Mouse (Mus musculus) intestine, embryonic 14.5 days (tissue): ENCODE results near the gene Gm11562. TPM values are rescaled to one million over a fixed set of nuclear protein-coding genes. Genes with fewer than 3 reads are reported as not detected.
"Not testable (repeated sequence)": the region's sequence is repeated elsewhere in the genome, so short reads cannot be mapped to it uniquely, and the experiment has no call there.

Experiments used
- ATAC-seq: fragments of 200-750 bp; cut with Nextera tagmentation; replicated peaks from 2 replicates; pipeline ENCODE4 v1.8.0; 2017; ENCODE audit warnings: low read depth, moderate number of reproducible peaks, moderate TSS enrichment, moderate library complexity; ENCODE audit not compliant: low FRiP score, low TSS enrichment
- DNase-seq: peaks from one replicate; pipeline ENCODE4 v3.0.0-alpha.2; 2018; ENCODE audit warnings: low spot score
- H3K27ac ChIP-seq: fragments of 300-500 bp; sonication (generic); 2 replicates; pipeline ENCODE4 v1.5.1; 2014; ENCODE audit warnings: low read depth, mild to moderate bottlenecking, control low read depth
- H3K27me3 ChIP-seq: fragments of 300-500 bp; sonication (generic); replicated peaks from 2 replicates; pipeline ENCODE4 v1.6.1; 2014; ENCODE audit warnings: low read length, control low read depth; ENCODE audit not compliant: control insufficient read depth, insufficient read depth
- H3K36me3 ChIP-seq: fragments of 300-500 bp; sonication (generic); 2 replicates; pipeline ENCODE4 v1.6.1; 2014; ENCODE audit warnings: low read length, control low read depth; ENCODE audit not compliant: control insufficient read depth, insufficient read depth
- H3K4me1 ChIP-seq: fragments of 300-500 bp; sonication (generic); replicated peaks from 2 replicates; pipeline ENCODE4 v1.6.1; 2014; ENCODE audit warnings: low read length, control low read depth, mixed read lengths; ENCODE audit not compliant: control insufficient read depth, insufficient read depth
- H3K4me2 ChIP-seq: fragments of 300-500 bp; sonication (generic); 2 replicates; pipeline ENCODE4 v1.6.1; 2014; ENCODE audit warnings: low read length
- H3K4me3 ChIP-seq: fragments of 300-500 bp; sonication (generic); 2 replicates; pipeline ENCODE4 v1.5.1; 2014; ENCODE audit warnings: low read depth, low read length, control low read depth, mixed read lengths
- H3K9ac ChIP-seq: fragments of 300-500 bp; sonication (generic); 2 replicates; pipeline ENCODE4 v1.6.1; 2014; ENCODE audit warnings: mild to moderate bottlenecking, low read length
- H3K9me3 ChIP-seq: fragments of 300-500 bp; sonication (generic); 2 replicates; pipeline ENCODE4 v1.6.1; 2016; ENCODE audit warnings: low read length, control low read depth; ENCODE audit not compliant: control insufficient read depth
- WGBS: fragments of 180-500 bp; shearing (Covaris S2); extraction: QIAGEN DNeasy Blood & Tissue Kit; methylation state at CpG from one replicate; pipeline ENCODE4 v1.1.7; 2014; 5-methylcytosine and 5-hydroxymethylcytosine counted together
- polyA plus RNA-seq: library from polyadenylated mRNA; unstranded; fragments of >200 nt; fragmentation: Nextera tagmentation; extraction: Ambion mirVana; gene quantifications from 2 replicates; pipeline ENCODE4 v1.2.1, GENCODE M21; 2014

Gm11562 gene
- polyA plus RNA-seq, 1 experiment from 2014 or later = not detected

DNA sequence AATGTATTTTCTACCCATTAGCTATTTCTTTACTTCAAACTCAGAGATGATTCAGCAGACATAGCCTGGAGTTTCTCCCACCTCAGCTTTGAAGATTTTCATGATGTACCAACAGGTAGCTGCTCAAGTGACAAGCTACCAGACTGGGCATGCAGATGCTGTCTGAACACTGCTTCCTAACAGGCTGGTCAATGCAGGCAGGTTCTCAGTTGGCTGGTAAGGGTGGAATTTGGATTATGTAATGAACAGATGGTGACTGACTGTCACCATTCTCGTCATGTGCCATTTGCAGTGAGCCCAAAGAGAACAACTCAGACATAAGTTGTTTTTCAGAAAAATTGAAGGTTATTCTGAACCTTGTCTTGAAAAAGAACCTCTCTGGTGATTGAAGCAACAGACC, 11.1 kb downstream of the Gm11562 start:
- WGBS = 76% methylated on average over 1 of the region's 1 CpGs

DNA sequence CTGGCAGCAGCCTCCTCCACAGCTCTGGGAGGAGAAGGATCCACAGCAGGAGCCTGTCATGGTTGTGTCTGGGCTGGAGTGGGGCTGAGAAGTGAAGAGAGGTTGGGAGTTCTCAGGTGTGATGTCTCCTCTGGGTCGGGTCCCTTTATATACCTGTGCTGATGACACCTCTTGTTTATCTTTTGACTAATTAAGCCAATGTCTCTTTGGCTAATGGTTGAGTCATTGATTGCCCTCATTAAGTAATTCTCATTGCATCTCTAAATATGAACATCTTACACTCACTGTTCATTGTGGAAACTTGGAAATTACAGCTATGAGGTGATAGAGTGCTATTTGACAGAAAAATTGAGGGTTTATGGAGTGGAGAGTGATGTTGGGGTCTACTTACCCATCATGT, 17.0 kb downstream of the Gm11562 start, which contains the start of gene Gm11938:
Gene Gm11938, minus strand, starts transcription at position 101 of the 400 bp plus-strand sequence.
- not testable (repeated sequence) for H3K27ac ChIP-seq, ATAC-seq, H3K4me3 ChIP-seq, H3K4me2 ChIP-seq, H3K36me3 ChIP-seq, H3K27me3 ChIP-seq, H3K9me3 ChIP-seq, DNase-seq, H3K9ac ChIP-seq, H3K4me1 ChIP-seq
- 43% methylated on average over 1 of the region's 1 CpGs for WGBS

More for the DNA sequence above, 11.1 kb downstream of the Gm11562 start:
- H3K27ac ChIP-seq = no peak overlapping the region
- no peak overlapping the region for H3K9ac ChIP-seq
- no peaks in the 10 kb centered on the region for H3K9me3 ChIP-seq
- H3K4me1 ChIP-seq = no peaks in the 10 kb centered on the region
- ATAC-seq (no peak), DNase-seq (no peak)
- H3K4me3 ChIP-seq = no peak overlapping the region
- H3K4me2 ChIP-seq = no peak overlapping the region
- H3K27me3 ChIP-seq = no peaks in the 10 kb centered on the region
- H3K36me3 ChIP-seq = no peaks in the 10 kb centered on the region

DNA sequence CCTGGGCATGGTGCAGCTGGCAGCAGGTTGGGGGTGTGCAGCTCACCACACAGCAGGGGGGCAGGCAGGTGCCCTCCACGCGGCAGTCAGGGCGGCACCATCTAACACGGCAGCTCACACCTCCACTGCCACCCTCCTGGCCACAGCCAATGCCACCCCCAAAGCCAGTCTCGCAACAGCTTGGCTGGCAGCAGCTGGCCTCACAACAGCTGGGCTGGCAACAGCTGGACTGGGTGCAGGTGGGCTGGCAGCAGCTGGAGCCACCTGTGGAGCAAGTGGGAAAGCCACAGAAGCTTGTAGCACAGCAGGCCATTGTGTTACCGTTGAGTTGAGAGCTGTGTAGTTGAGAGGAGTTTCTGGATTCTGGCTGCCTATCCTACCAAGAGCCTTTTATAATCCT, 22.5 kb downstream of the Gm11562 start, which contains the start of gene Krtap9-3:
Gene Krtap9-3, minus strand, starts transcription at position 364 of the 400 bp plus-strand sequence.
- not testable (repeated sequence) for H3K27me3 ChIP-seq, H3K4me1 ChIP-seq, H3K4me3 ChIP-seq, H3K36me3 ChIP-seq, H3K9me3 ChIP-seq, H3K9ac ChIP-seq, ATAC-seq, H3K4me2 ChIP-seq, DNase-seq, H3K27ac ChIP-seq
- WGBS = 80% methylated on average over 6 of the region's 6 CpGs

DNA sequence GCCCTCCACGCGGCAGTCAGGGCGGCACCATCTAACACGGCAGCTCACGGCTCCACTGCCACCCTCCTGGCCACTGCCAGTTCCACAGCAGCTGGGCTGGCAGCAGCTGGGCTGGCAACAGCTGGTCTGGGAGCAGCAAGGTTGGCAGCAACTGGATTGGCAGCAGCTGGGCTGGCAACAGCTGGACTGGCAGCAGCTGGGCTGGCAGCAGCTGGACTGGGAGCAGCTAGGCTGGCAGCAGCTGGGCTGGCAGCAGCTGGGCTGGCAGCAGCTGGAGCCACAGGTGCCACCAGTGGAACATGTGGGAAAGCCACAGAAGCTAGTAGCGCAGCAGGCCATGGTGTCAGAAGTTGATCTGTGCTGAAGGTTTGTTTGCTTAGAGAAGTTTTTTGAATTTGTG, 29.3 kb downstream of the Gm11562 start, which contains the start of gene Krtap1-3:
Gene Krtap1-3, minus strand, starts transcription at position 359 of the 400 bp plus-strand sequence.
- Histone ChIP-seq H3K27ac (no peak within 1 kb of the TSS), H3K36me3 (no peaks in the 10 kb centered on the region), H3K27me3 (no peaks in the 10 kb centered on the region), H3K4me3 (no peak within 1 kb of the TSS), H3K9me3 (no peaks in the 10 kb centered on the region), H3K4me1 (no peaks in the 10 kb centered on the region), H3K4me2 (no peak within 1 kb of the TSS), H3K9ac (no peak within 1 kb of the TSS)
- DNase-seq = no peak
- WGBS = 82% methylated on average over 6 of the region's 6 CpGs
- no peak for ATAC-seq

DNA sequence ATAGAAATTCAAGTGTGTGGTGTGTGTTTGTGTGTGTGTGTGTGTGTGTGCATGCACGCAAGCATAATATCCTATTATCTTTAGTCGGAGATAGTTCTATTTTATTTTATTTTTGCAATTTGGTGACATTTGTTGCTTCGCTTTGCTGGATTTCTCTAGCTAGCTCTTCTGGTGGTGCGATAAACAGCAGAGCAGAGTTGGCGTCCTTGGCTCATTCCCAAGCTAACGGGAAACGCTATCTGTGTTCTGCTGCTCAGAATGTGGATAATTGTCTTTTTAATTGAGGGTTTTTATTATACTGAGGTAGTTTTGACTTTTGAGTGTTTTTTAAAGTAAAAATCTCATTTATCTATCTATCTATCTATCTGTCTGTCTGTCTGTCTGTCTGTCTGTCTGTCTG, 35.1 kb downstream of the Gm11562 start:
- H3K4me2 ChIP-seq = no peak overlapping the region
- no peaks in the 10 kb centered on the region for H3K4me1 ChIP-seq
- no peak overlapping the region for H3K9ac ChIP-seq
- no peaks in the 10 kb centered on the region for H3K9me3 ChIP-seq
- no peak for ATAC-seq
- H3K4me3 ChIP-seq = no peak overlapping the region
- no peak for DNase-seq
- H3K27ac ChIP-seq = no peak overlapping the region
- no peaks in the 10 kb centered on the region for H3K27me3 ChIP-seq
- 85% methylated on average over 7 of the region's 7 CpGs for WGBS
- H3K36me3 ChIP-seq = no peaks in the 10 kb centered on the region

DNA sequence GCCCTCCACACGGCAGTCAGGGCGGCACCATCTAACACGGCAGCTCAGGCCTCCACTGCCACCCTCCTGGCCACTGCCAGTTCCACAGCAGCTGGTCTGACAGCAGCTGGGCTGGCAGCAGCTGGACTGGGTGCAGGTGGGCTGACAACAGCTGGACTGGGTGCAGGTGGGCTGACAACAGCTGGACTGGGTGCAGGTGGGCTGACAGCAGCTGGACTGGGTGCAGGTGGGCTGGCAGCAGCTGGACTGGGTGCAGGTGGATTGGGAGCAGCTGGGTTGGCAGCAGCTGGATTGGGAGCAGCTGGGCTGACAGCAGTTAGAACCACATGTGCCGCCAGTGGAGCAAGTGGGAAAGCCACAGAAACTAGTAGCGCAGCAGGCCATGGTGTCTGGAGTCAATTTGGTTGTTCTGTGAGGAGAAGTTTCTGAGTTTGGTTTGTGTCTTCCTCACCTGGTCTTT, 37.0 kb downstream of the Gm11562 start, which contains the start of gene Krtap1-4:
Gene Krtap1-4, minus strand, starts transcription at position 410 of the 460 bp plus-strand sequence.
- WGBS = 74% methylated on average over 5 of the region's 5 CpGs
- ATAC-seq (no peak), DNase-seq (no peak)
- Histone ChIP-seq H3K27me3 (no peaks in the 10 kb centered on the region), H3K4me1 (no peaks in the 10 kb centered on the region), H3K4me3 (no peak within 1 kb of the TSS), H3K9ac (no peak within 1 kb of the TSS), H3K9me3 (no peaks in the 10 kb centered on the region), H3K27ac (no peak within 1 kb of the TSS), H3K4me2 (no peak within 1 kb of the TSS), H3K36me3 (no peaks in the 10 kb centered on the region)

DNA sequence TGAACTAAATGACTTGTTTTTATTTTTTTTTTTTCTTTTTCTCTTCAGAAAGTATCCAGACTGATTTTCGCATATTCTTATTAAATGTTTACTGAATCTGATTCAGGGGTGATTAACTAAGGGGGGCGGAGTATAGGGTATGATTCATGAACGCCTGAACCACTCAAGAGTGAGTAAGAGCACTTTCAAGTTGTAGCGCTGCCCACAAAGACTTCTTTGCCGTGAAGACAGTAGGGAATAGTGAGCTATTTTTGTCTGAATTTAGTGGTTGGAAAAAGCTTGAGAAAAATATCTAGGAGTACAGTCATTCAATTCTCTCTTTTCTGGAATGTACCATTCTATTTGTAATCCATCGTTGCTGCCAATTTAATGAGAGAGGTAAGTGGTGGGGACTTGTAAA, 38.7 kb downstream of the Gm11562 start:
- Histone ChIP-seq H3K27ac (no peak overlapping the region), H3K36me3 (no peaks in the 10 kb centered on the region), H3K4me1 (no peaks in the 10 kb centered on the region), H3K4me3 (no peak overlapping the region), H3K4me2 (no peak overlapping the region), H3K27me3 (no peaks in the 10 kb centered on the region), H3K9ac (no peak overlapping the region), H3K9me3 (no peaks in the 10 kb centered on the region)
- no peak for ATAC-seq
- WGBS = 85% methylated on average over 6 of the region's 6 CpGs
- DNase-seq = no peak

DNA sequence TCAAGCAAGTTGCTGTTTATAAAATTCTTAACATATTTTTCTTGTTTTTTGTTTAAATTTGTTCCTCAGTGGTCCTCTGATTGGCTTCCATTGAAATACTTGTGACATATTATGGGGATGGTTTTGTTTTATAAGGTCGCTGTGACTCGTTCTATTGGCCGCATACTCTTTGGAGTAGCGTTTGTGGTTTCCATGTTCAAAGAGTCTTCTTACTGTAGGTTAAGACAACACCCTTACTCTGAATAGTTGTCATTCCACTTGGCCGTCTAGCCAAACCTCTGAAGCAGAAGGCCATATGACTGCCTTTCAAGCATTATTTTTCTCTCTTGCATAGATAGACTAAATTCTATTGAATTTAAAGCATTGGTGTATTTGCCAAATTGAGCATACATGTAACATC, 39.2 kb downstream of the Gm11562 start:
- Histone ChIP-seq H3K27ac (no peak overlapping the region), H3K4me3 (no peak overlapping the region), H3K9ac (no peak overlapping the region), H3K36me3 (no peaks in the 10 kb centered on the region), H3K4me1 (no peaks in the 10 kb centered on the region), H3K4me2 (no peak overlapping the region), H3K9me3 (no peaks in the 10 kb centered on the region), H3K27me3 (no peaks in the 10 kb centered on the region)
- DNase-seq (no peak), ATAC-seq (no peak)
- 92% methylated on average over 5 of the region's 5 CpGs for WGBS

DNA sequence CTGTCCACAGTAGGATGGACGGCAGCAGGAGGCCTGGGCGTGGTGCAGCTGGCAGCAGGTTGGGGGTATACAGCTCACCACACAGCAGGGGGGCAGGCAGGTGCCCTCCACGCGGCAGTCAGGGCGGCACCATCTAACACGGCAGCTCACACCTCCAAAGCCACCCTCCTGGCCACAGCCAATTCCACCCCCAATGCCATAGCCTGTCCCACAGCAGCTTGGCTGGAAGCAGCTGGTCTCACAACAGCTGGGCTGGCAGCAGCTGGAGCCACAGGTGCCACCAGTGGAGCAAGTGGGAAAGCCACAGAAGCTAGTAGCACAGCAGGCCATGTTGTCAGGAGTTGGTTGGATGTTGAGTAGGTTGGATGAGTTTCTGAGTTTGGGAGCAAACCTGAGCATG, 39.6 kb downstream of the Gm11562 start, which contains the start of gene Krtap1-5:
Gene Krtap1-5, minus strand, starts transcription at position 381 of the 400 bp plus-strand sequence.
- H3K4me1 ChIP-seq = no peaks in the 10 kb centered on the region
- H3K36me3 ChIP-seq = no peaks in the 10 kb centered on the region
- DNase-seq = no peak
- no peak within 1 kb of the TSS for H3K4me3 ChIP-seq
- H3K9ac ChIP-seq = no peak within 1 kb of the TSS
- H3K27me3 ChIP-seq = no peaks in the 10 kb centered on the region
- H3K27ac ChIP-seq = no peak within 1 kb of the TSS
- WGBS = 85% methylated on average over 6 of the region's 6 CpGs
- H3K4me2 ChIP-seq = no peak within 1 kb of the TSS
- ATAC-seq = no peak
- no peaks in the 10 kb centered on the region for H3K9me3 ChIP-seq
